Mouse (Mus musculus) stomach, postnatal 0 days (tissue): ENCODE results near the gene Nubpl.

Experiments
- CTCF ChIP-seq: IDR thresholded peaks from 2 replicates; pipeline ENCODE4 v1.5.1; 2016; ENCODE audit warnings: antibody characterized with exemption, low read depth, mild to moderate bottlenecking, moderate library complexity
- EP300 ChIP-seq: optimal IDR thresholded peaks from 2 replicates; pipeline ENCODE3; 2016; ENCODE audit warnings: antibody characterized with exemption

- no peak for TF ChIP-seq EP300
- no peak for TF ChIP-seq CTCF
These were observed 205.4 kb downstream of the Nubpl start for GRCm38 (mm10) chr12:52302961-52303360.
